Mouse (Mus musculus): Measurements from ENCODE around the gene Lpar2. TPM values are rescaled to one million over a fixed set of nuclear protein-coding genes. Genes with fewer than 3 reads are reported as not detected.

The Lpar2 gene
- polyA plus RNA-seq, 1 experiment from 2014 or later, result 8.3 TPM

- CTCF ChIA-PET, result no interaction called here
- no peak for TF ChIP-seq CTCF (IDR thresholded peaks at IDR 0.05)
- H3K27me3 ChIP-seq, result no peaks in the 10 kb centered on the region
- DNase-seq (ENCODE audit: low read depth, low spot score), result no peak
- POLR2A ChIA-PET, result interaction anchor here (1.1 kb wide), 1 partner anchor 14 kb away, joined by 3 read pairs; no protein-coding TSS in a partner anchor
- in situ Hi-C loops (cut with MboI; ENCODE audit: low pct_unique_long_range_greater_than_20kb), result loop anchor here (25.0 kb wide), 1 partner anchor 542 kb away; no protein-coding TSS in a partner anchor
- ATAC-seq, result no peak
Observed at GRCm38 (mm10) chr8:69879678-69880077, 57.4 kb downstream of the Lpar2 start.

Other genes starting within 250 kb of the Lpar2 start
- gene Zfp868, start 196.9 kb upstream of the Lpar2 start, polyA plus RNA-seq (2021), result 25.5 TPM
- 3.0 TPM for gene Zfp964, start 167.9 kb upstream of the Lpar2 start, polyA plus RNA-seq (2021)
- gene Zfp869, start 111.7 kb upstream of the Lpar2 start, polyA plus RNA-seq (2021), result 21.1 TPM
- gene Zfp963, start 72.5 kb upstream of the Lpar2 start, polyA plus RNA-seq (2021), result 3.6 TPM
- 0.15 TPM for gene Gm20422, start 47.5 kb upstream of the Lpar2 start, polyA plus RNA-seq (2021)
- gene Atp13a1, start 31.3 kb upstream of the Lpar2 start, polyA plus RNA-seq (2021), result 55.4 TPM
- gene Zfp866, start 31.3 kb upstream of the Lpar2 start, polyA plus RNA-seq (2021), result 17.6 TPM
- gene Gmip, start 13.8 kb upstream of the Lpar2 start, polyA plus RNA-seq (2021), result 17.8 TPM
- gene Pbx4, start 10.1 kb downstream of the Lpar2 start, polyA plus RNA-seq (2021), result 8.0 TPM
- 0.03 TPM for gene Cilp2, start 65.3 kb downstream of the Lpar2 start, polyA plus RNA-seq (2021)
- 3.7 TPM for gene Tssk6, start 79.8 kb downstream of the Lpar2 start, polyA plus RNA-seq (2021)
- 199 TPM for gene Ndufa13, start 80.1 kb downstream of the Lpar2 start, polyA plus RNA-seq (2021)
- gene Yjefn3, start 80.3 kb downstream of the Lpar2 start, polyA plus RNA-seq (2021), result 5.3 TPM
- 75.2 TPM for gene Gatad2a, start 174.0 kb downstream of the Lpar2 start, polyA plus RNA-seq (2021)
- 53.4 TPM for gene Mau2, start 220.3 kb downstream of the Lpar2 start, polyA plus RNA-seq (2021)
- 37.0 TPM for gene Sugp1, start 220.4 kb downstream of the Lpar2 start, polyA plus RNA-seq (2021)

All from Patski (cell line).